Mouse (Mus musculus): ENCODE results near the gene Serpina3b.

DNA sequence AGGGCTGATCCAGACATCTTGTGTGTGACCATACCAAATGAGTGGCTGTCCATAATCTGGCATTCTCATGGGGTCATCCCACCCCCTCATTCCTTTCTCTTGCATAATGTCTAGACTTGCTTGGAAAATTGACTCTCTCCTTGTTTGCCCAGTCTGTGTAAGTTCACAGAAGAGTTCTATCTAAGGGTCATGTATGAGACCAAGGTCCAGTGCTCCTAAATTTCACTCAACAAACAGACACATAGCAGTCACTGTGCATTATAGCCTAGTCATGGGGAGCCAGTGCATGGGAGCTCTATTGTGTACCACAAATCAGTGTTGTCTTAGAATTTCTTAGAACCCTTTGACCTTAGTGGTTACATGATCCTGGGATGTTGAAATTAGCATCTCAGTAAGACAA, 20.9 kb upstream of the Serpina3b start:
- TF ChIP-seq CTCF (IDR thresholded peaks at IDR 0.05; ENCODE audit: low read depth) = no peak
- peak; percentile 26; the same call in 1 of the 2 replicates for TF ChIP-seq EP300 (IDR thresholded peaks at IDR 0.05; ENCODE audit: low read depth)
